Mouse (Mus musculus): ENCODE results near the gene Synpr. TPM values are rescaled to one million over a fixed set of nuclear protein-coding genes. Genes with fewer than 3 reads are reported as not detected.

Gene Synpr
- polyA plus RNA-seq, 1 experiment from 2014 or later, result 3.5 TPM

DNA sequence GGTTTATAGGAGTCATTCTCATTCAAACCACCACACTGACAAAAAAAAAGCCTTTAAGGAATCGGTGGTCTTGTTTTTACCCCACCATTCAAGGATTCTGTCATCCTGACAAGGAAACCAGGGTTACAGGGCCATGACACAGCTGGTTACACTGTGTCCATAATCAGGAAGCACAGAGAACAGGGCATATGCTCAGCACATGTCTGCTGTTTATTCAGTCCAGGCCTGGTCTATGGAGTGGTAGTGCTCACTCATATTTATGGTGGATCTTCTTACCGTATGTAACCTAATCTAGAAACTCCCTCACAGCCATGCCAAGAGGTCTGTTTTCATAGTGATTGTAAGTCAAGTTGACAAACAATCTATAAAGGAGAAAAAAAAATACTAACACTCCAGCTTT lies 293.5 kb downstream of the Synpr start:
- Histone ChIP-seq H3K27me3 (ENCODE audit: control insufficient read depth, insufficient read depth, low read length) (no peaks in the 10 kb centered on the region), H3K4me3 (ENCODE audit: low read depth, low read length) (no peak overlapping the region), H3K36me3 (ENCODE audit: control insufficient read depth, insufficient read depth, low read length) (no peaks in the 10 kb centered on the region), H3K9ac (ENCODE audit: low read length) (no peak overlapping the region), H3K9me3 (ENCODE audit: control insufficient read depth, low read length) (no peaks in the 10 kb centered on the region), H3K27ac (replicated peaks; ENCODE audit: low read depth, low read length) (no peak overlapping the region), H3K4me2 (ENCODE audit: low read depth, severe bottlenecking) (no peak overlapping the region), H3K4me1 (ENCODE audit: control insufficient read depth, insufficient read depth, low read length) (no peaks in the 10 kb centered on the region)
- DNase-seq (ENCODE audit: low spot score) (no peak), ATAC-seq (ENCODE audit: insufficient number of reproducible peaks, low FRiP score, low TSS enrichment, low read depth) (no peak)
- 74% methylated on average over 2 of the region's 2 CpGs for whole genome bisulfite sequencing

DNA sequence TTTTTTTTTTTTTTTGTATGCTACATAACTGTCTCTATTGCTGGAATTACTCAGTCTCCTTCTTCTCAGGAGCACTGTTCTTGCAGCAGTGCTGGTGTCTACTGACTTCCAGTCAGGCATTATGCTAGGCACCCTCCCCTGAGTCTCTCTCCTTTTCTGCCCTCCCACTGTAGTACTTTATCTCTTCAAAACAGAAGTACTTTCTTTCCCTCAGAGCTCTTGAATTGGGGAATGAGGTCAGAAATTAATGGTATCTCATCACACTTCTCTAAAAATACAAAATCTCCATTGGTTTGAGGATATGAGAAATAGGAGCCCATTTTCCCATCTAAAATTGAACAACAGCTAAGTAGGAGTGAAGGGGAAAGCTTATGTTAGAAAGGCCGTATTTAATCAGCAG lies 294.2 kb downstream of the Synpr start:
- Histone ChIP-seq H3K4me1 (ENCODE audit: control insufficient read depth, insufficient read depth, low read length) (no peaks in the 10 kb centered on the region), H3K4me3 (ENCODE audit: low read depth, low read length) (no peak overlapping the region), H3K9ac (ENCODE audit: low read length) (no peak overlapping the region), H3K36me3 (ENCODE audit: control insufficient read depth, insufficient read depth, low read length) (no peaks in the 10 kb centered on the region), H3K9me3 (ENCODE audit: control insufficient read depth, low read length) (no peaks in the 10 kb centered on the region), H3K4me2 (ENCODE audit: low read depth, severe bottlenecking) (no peak overlapping the region), H3K27me3 (ENCODE audit: control insufficient read depth, insufficient read depth, low read length) (no peaks in the 10 kb centered on the region), H3K27ac (replicated peaks; ENCODE audit: low read depth, low read length) (no peak overlapping the region)
- WGBS, result 83% methylated on average over 1 of the region's 1 CpGs
- ATAC-seq (ENCODE audit: insufficient number of reproducible peaks, low FRiP score, low TSS enrichment, low read depth), result no peak
- no peak for DNase-seq (ENCODE audit: low spot score)

DNA sequence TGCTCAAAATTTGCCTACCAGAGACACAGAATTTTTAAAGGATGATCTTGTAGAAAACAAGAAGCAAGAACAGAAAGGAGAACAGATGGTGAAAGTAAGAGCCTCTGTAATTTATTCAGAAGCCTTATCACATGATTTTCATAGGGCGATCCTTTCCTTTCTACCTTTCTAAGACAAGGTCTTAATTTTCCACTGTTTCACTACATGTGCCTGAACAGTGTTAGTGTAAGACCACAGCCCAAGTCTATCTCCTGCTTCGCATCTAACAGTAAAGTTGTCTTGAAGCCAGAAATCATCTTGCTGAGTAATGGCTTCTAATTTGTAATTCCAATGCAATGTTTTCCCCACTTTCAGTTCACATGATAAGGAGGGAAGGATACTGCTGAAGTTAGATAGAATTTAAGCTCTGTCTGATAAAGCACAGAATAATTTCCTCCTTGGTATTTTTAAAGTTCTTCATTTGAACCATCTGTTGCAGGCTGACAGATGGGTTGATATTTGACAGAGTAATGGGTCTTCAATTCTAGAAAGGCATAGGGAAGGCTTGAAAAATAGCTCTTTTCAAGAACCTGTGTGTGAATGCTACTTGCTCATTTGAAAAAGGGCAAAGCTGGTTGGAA lies 308.9 kb downstream of the Synpr start:
- H3K4me1 ChIP-seq (ENCODE audit: control insufficient read depth, insufficient read depth, low read length), result no peaks in the 10 kb centered on the region
- H3K4me2 ChIP-seq (ENCODE audit: low read depth, severe bottlenecking), result no peak overlapping the region
- no peak for DNase-seq (ENCODE audit: low spot score)
- 83% methylated on average over 2 of the region's 2 CpGs for WGBS
- no peaks in the 10 kb centered on the region for H3K36me3 ChIP-seq (ENCODE audit: control insufficient read depth, insufficient read depth, low read length)
- H3K27ac ChIP-seq (replicated peaks; ENCODE audit: low read depth, low read length), result no peak overlapping the region
- H3K9me3 ChIP-seq (ENCODE audit: control insufficient read depth, low read length), result no peaks in the 10 kb centered on the region
- H3K9ac ChIP-seq (ENCODE audit: low read length), result no peak overlapping the region
- ATAC-seq (ENCODE audit: insufficient number of reproducible peaks, low FRiP score, low TSS enrichment, low read depth), result no peak
- no peaks in the 10 kb centered on the region for H3K27me3 ChIP-seq (ENCODE audit: control insufficient read depth, insufficient read depth, low read length)
- no peak overlapping the region for H3K4me3 ChIP-seq (ENCODE audit: low read depth, low read length)

DNA sequence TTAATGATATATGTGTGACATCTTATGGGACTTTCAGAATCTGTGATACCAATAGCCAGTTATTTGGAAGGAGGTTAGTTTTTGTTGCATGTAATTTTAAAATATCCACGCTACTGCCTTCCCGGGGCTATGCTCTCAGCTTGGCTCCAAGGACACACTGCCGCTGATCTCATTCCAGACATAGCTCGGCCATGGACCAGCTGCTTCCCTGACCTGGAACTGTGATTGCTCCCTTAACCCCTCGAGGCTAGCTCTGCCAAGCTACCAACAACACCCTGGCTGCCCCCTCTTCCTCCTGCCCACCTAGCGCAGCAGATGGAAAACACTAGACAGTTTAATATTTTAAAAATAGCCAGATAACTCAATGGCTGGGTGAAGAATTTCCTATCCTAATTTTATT lies 311.7 kb downstream of the Synpr start:
- DNase-seq (ENCODE audit: low spot score) (no peak), ATAC-seq (ENCODE audit: insufficient number of reproducible peaks, low FRiP score, low TSS enrichment, low read depth) (no peak)
- H3K4me2 ChIP-seq (ENCODE audit: low read depth, severe bottlenecking), result no peak overlapping the region
- H3K27ac ChIP-seq (replicated peaks; ENCODE audit: low read depth, low read length), result no peak overlapping the region
- no peaks in the 10 kb centered on the region for H3K4me1 ChIP-seq (ENCODE audit: control insufficient read depth, insufficient read depth, low read length)
- H3K4me3 ChIP-seq (ENCODE audit: low read depth, low read length), result no peak overlapping the region
- no peaks in the 10 kb centered on the region for H3K27me3 ChIP-seq (ENCODE audit: control insufficient read depth, insufficient read depth, low read length)
- 83% methylated on average over 6 of the region's 6 CpGs for WGBS
- H3K9me3 ChIP-seq (ENCODE audit: control insufficient read depth, low read length), result no peaks in the 10 kb centered on the region
- H3K9ac ChIP-seq (ENCODE audit: low read length), result no peak overlapping the region
- no peaks in the 10 kb centered on the region for H3K36me3 ChIP-seq (ENCODE audit: control insufficient read depth, insufficient read depth, low read length)

DNA sequence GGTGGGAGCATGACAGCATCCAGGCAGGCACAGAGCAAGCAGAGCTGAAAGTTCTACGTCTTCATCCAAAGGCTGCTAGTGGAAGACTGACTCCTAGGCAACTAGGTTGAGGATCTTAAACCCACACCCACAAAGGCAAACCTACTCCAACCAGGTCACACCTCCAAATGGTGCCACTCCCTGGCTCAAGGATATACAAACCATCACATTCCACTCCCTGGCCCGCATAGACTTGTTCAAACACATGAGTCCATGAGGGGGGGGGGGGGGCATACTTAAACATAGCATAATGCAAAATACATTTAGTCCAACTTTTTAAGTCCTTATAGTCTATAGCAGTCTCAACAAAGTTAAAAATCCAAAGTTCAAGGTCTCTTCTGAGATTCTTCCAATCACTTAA lies 312.6 kb downstream of the Synpr start:
- Histone ChIP-seq H3K27ac (replicated peaks; ENCODE audit: low read depth, low read length) (no peak overlapping the region), H3K9ac (ENCODE audit: low read length) (no peak overlapping the region), H3K36me3 (ENCODE audit: control insufficient read depth, insufficient read depth, low read length) (no peaks in the 10 kb centered on the region), H3K4me1 (ENCODE audit: control insufficient read depth, insufficient read depth, low read length) (no peaks in the 10 kb centered on the region), H3K4me3 (ENCODE audit: low read depth, low read length) (no peak overlapping the region), H3K27me3 (ENCODE audit: control insufficient read depth, insufficient read depth, low read length) (no peaks in the 10 kb centered on the region), H3K4me2 (ENCODE audit: low read depth, severe bottlenecking) (no peak overlapping the region), H3K9me3 (ENCODE audit: control insufficient read depth, low read length) (no peaks in the 10 kb centered on the region)
- 83% methylated on average over 2 of the region's 2 CpGs for WGBS
- no peak for DNase-seq (ENCODE audit: low spot score)
- no peak for ATAC-seq (ENCODE audit: insufficient number of reproducible peaks, low FRiP score, low TSS enrichment, low read depth)

DNA sequence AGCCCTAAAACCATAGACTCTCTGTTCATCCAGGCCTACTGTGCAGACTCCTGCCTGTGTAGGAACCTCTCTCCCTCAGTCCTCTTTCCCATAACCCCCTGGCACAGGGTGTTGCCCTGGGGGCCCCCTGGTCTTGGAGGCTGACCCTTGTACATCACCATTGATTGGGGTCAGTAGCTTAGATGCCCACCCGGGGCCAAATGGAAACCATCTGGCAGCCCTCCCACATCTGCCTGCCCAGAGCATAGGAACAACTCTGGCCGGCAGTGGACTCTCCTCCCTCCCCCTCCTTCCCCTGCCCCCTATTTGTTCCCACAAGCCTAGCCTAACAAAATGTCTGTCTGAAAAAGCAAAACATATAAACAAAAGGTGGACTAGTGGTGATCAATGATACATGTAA lies 336.0 kb downstream of the Synpr start:
- Histone ChIP-seq H3K27me3 (ENCODE audit: control insufficient read depth, insufficient read depth, low read length) (no peaks in the 10 kb centered on the region), H3K27ac (replicated peaks; ENCODE audit: low read depth, low read length) (no peak overlapping the region), H3K4me3 (ENCODE audit: low read depth, low read length) (no peak overlapping the region), H3K36me3 (ENCODE audit: control insufficient read depth, insufficient read depth, low read length) (no peaks in the 10 kb centered on the region), H3K4me1 (ENCODE audit: control insufficient read depth, insufficient read depth, low read length) (no peaks in the 10 kb centered on the region), H3K4me2 (ENCODE audit: low read depth, severe bottlenecking) (no peak overlapping the region), H3K9ac (ENCODE audit: low read length) (no peak overlapping the region), H3K9me3 (ENCODE audit: control insufficient read depth, low read length) (no peaks in the 10 kb centered on the region)
- ATAC-seq (ENCODE audit: insufficient number of reproducible peaks, low FRiP score, low TSS enrichment, low read depth) (no peak), DNase-seq (ENCODE audit: low spot score) (peak; percentile 45)
- WGBS, result 5% methylated on average over 2 of the region's 2 CpGs

DNA sequence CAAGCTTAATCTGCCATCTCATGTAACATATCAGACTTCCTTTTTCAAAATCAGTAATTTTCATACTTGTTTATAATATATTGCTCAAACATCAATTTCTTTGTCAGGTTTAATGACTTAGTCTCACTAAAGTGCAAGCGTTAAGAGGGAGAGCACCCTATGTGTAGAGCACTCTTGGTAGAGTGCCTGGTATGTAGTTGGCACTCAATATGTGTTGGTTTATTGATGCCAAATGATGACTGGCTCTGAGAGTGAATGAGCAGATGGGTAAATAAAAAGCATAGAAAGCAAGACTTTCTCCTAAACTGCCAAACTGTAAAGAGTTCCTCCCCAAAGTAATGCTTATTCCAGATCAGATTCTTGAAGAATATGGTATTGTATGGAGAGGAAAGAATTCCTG lies 365.3 kb downstream of the Synpr start:
- Histone ChIP-seq H3K27ac (replicated peaks; ENCODE audit: low read depth, low read length) (no peak overlapping the region), H3K4me3 (ENCODE audit: low read depth, low read length) (no peak overlapping the region), H3K27me3 (ENCODE audit: control insufficient read depth, insufficient read depth, low read length) (no peaks in the 10 kb centered on the region), H3K9me3 (ENCODE audit: control insufficient read depth, low read length) (no peaks in the 10 kb centered on the region), H3K9ac (ENCODE audit: low read length) (no peak overlapping the region), H3K4me1 (ENCODE audit: control insufficient read depth, insufficient read depth, low read length) (no peaks in the 10 kb centered on the region), H3K4me2 (ENCODE audit: low read depth, severe bottlenecking) (no peak overlapping the region), H3K36me3 (ENCODE audit: control insufficient read depth, insufficient read depth, low read length) (no peaks in the 10 kb centered on the region)
- ATAC-seq (ENCODE audit: insufficient number of reproducible peaks, low FRiP score, low TSS enrichment, low read depth) (no peak), DNase-seq (ENCODE audit: low spot score) (no peak)
- WGBS, result 91% methylated on average over 1 of the region's 1 CpGs

DNA sequence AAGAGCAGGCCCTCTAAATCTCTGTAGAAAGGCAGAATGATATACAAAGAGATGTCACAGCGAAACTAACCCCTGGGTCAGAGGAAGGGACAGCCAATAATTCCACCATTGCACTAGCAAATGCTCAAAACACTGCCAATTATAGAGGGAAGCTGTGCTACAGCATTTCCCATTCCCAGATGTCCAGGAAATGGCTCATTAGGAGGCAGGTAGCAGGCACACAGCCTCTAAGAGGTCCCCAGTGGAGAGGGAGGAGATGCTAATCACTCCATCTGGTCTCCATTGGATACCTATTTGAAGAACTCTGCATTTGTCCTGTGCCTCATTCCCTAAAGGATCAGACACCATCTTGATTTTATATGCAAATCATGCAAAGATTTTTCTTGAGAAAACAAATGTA lies 366.5 kb downstream of the Synpr start:
- peak; percentile 68; the same call in 1 of the 2 replicates for ATAC-seq (ENCODE audit: insufficient number of reproducible peaks, low FRiP score, low TSS enrichment, low read depth)
- Histone ChIP-seq H3K4me2 (ENCODE audit: low read depth, severe bottlenecking) (no peak overlapping the region), H3K4me3 (ENCODE audit: low read depth, low read length) (no peak overlapping the region), H3K4me1 (ENCODE audit: control insufficient read depth, insufficient read depth, low read length) (no peaks in the 10 kb centered on the region), H3K36me3 (ENCODE audit: control insufficient read depth, insufficient read depth, low read length) (no peaks in the 10 kb centered on the region), H3K27ac (replicated peaks; ENCODE audit: low read depth, low read length) (no peak overlapping the region), H3K9ac (ENCODE audit: low read length) (no peak overlapping the region), H3K9me3 (ENCODE audit: control insufficient read depth, low read length) (no peaks in the 10 kb centered on the region), H3K27me3 (ENCODE audit: control insufficient read depth, insufficient read depth, low read length) (no peaks in the 10 kb centered on the region)
- DNase-seq (ENCODE audit: low spot score), result peak; percentile 55
- 20% methylated on average over 1 of the region's 1 CpGs for WGBS

All from limb, embryonic 11.5 days (tissue).